Mouse (Mus musculus) midbrain, postnatal 0 days (tissue): ENCODE measurements at regions not wholly inside any gene's neighbourhood (a gene's known extent, or its start where the extent isn't known, plus 50 kb on each side); places are given as distances from the start of the nearest gene placed in this dataset.
A peak's percentile ranks its signal among the peaks of the same experiment; 100 is the strongest.

Experiments
- ATAC-seq: fragments of 200-750 bp; cut with Nextera tagmentation; 2 replicates; pipeline ENCODE4 v1.8.0; 2017; ENCODE audit warnings: moderate number of reproducible peaks, mild to moderate bottlenecking, moderate TSS enrichment, moderate library complexity; ENCODE audit not compliant: low FRiP score
- DNase-seq: peaks from one replicate; pipeline ENCODE4 v3.0.0-alpha.2; 2015; ENCODE audit warnings: low spot score
- H3K27ac ChIP-seq: fragments of 300-500 bp; sonication (generic); 2 replicates; pipeline ENCODE4 v1.5.1; 2014; ENCODE audit warnings: low read depth, mild to moderate bottlenecking, low read length, mixed read lengths
- H3K27me3 ChIP-seq: fragments of 300-500 bp; sonication (generic); 2 replicates; pipeline ENCODE4 v1.6.1; 2014; ENCODE audit warnings: low read length, control low read depth, mixed read lengths; ENCODE audit not compliant: insufficient read depth
- H3K36me3 ChIP-seq: fragments of 300-500 bp; sonication (generic); 2 replicates; pipeline ENCODE4 v1.6.1; 2014; ENCODE audit warnings: low read length, control low read depth, mixed read lengths; ENCODE audit not compliant: insufficient read depth
- H3K4me1 ChIP-seq: fragments of 300-500 bp; sonication (generic); 2 replicates; pipeline ENCODE4 v1.6.1; 2014; ENCODE audit warnings: mild to moderate bottlenecking, control low read depth, antibody characterized with exemption, low read length, mixed read lengths; ENCODE audit not compliant: insufficient read depth
- H3K4me2 ChIP-seq: fragments of 300-500 bp; sonication (generic); 2 replicates; pipeline ENCODE4 v1.6.1; 2014; ENCODE audit warnings: low read depth, mild to moderate bottlenecking, low read length, mixed read lengths; ENCODE audit not compliant: poor library complexity, severe bottlenecking
- H3K4me3 ChIP-seq: fragments of 300-500 bp; sonication (generic); 2 replicates; pipeline ENCODE4 v1.5.1; 2014; ENCODE audit warnings: low read depth, mild to moderate bottlenecking, low read length, moderate library complexity
- H3K9ac ChIP-seq: fragments of 300-500 bp; sonication (generic); replicated peaks from 2 replicates; pipeline ENCODE4 v1.6.1; 2014; ENCODE audit warnings: mild to moderate bottlenecking, low read length, moderate library complexity, mixed read lengths; ENCODE audit not compliant: poor library complexity, severe bottlenecking
- H3K9me3 ChIP-seq: fragments of 300-500 bp; sonication (generic); 2 replicates; pipeline ENCODE4 v1.6.1; 2016; ENCODE audit warnings: low read length, control low read depth
- CTCF ChIP-seq: IDR thresholded peaks from 2 replicates; pipeline ENCODE4 v1.5.1; 2016; ENCODE audit warnings: antibody characterized with exemption, mild to moderate bottlenecking
- WGBS: fragments of 180-500 bp; shearing (Covaris S2); extraction: QIAGEN DNeasy Blood & Tissue Kit; methylation state at CpG from one replicate; pipeline ENCODE4 v1.1.7; 2014; 5-methylcytosine and 5-hydroxymethylcytosine counted together

GRCm38 (mm10) chr16:76644281-76644680 lies 270.7 kb upstream of the Nrip1 start:
- Histone ChIP-seq H3K27ac (no peak overlapping the region), H3K4me2 (no peak overlapping the region), H3K36me3 (no peaks in the 10 kb centered on the region), H3K4me3 (no peak overlapping the region), H3K9ac (no peak overlapping the region), H3K4me1 (no peaks in the 10 kb centered on the region), H3K27me3 (no peaks in the 10 kb centered on the region), H3K9me3 (no peaks in the 10 kb centered on the region)
- whole genome bisulfite sequencing = 87% methylated on average over 6 of the region's 6 CpGs
- ATAC-seq (no peak), DNase-seq (no peak)
- no peak for TF ChIP-seq CTCF

- 94% methylated on average over 9 of the region's 9 CpGs for WGBS
Measured at GRCm38 (mm10) chr16:76643801-76644200, 270.2 kb upstream of the Nrip1 start.

GRCm38 (mm10) chr16:76635169-76635568 lies 261.5 kb upstream of the Nrip1 start:
- WGBS = 80% methylated on average over 9 of the region's 9 CpGs
- Histone ChIP-seq H3K27ac (no peak overlapping the region), H3K9ac (no peak overlapping the region), H3K4me2 (no peak overlapping the region), H3K4me3 (no peak overlapping the region), H3K36me3 (no peaks in the 10 kb centered on the region), H3K9me3 (no peaks in the 10 kb centered on the region), H3K4me1 (no peaks in the 10 kb centered on the region), H3K27me3 (no peaks in the 10 kb centered on the region)
- DNase-seq (no peak), ATAC-seq (no peak)
- TF ChIP-seq CTCF = no peak

More at GRCm38 (mm10) chr16:76643801-76644200, 270.2 kb upstream of the Nrip1 start:
- Histone ChIP-seq H3K27ac (no peak overlapping the region), H3K27me3 (no peaks in the 10 kb centered on the region), H3K4me3 (no peak overlapping the region), H3K9ac (no peak overlapping the region), H3K4me1 (no peaks in the 10 kb centered on the region), H3K36me3 (no peaks in the 10 kb centered on the region), H3K9me3 (no peaks in the 10 kb centered on the region), H3K4me2 (no peak overlapping the region)
- TF ChIP-seq CTCF = no peak
- DNase-seq (no peak), ATAC-seq (no peak)

- 84% methylated on average over 4 of the region's 4 CpGs for WGBS
- Histone ChIP-seq H3K27me3 (no peaks in the 10 kb centered on the region), H3K36me3 (no peaks in the 10 kb centered on the region), H3K9ac (no peak overlapping the region), H3K9me3 (no peaks in the 10 kb centered on the region), H3K27ac (no peak overlapping the region), H3K4me3 (no peak overlapping the region), H3K4me1 (no peaks in the 10 kb centered on the region), H3K4me2 (no peak overlapping the region)
- no peak for TF ChIP-seq CTCF
- no peak for DNase-seq
- ATAC-seq = no peak
Measured at GRCm38 (mm10) chr16:76634196-76634698, 260.6 kb upstream of the Nrip1 start.

GRCm38 (mm10) chr16:76626142-76626541 lies 252.5 kb upstream of the Nrip1 start:
- WGBS = 73% methylated on average over 4 of the region's 4 CpGs
- ATAC-seq (no peak), DNase-seq (no peak)
- Histone ChIP-seq H3K4me1 (no peaks in the 10 kb centered on the region), H3K9ac (no peak overlapping the region), H3K27me3 (no peaks in the 10 kb centered on the region), H3K9me3 (no peaks in the 10 kb centered on the region), H3K36me3 (no peaks in the 10 kb centered on the region), H3K27ac (no peak overlapping the region), H3K4me3 (no peak overlapping the region), H3K4me2 (no peak overlapping the region)
- TF ChIP-seq CTCF = no peak

- Histone ChIP-seq H3K9me3 (no peaks in the 10 kb centered on the region), H3K27me3 (no peaks in the 10 kb centered on the region), H3K4me3 (no peak overlapping the region), H3K36me3 (no peaks in the 10 kb centered on the region), H3K4me1 (no peaks in the 10 kb centered on the region), H3K9ac (no peak overlapping the region), H3K4me2 (no peak overlapping the region), H3K27ac (no peak overlapping the region)
- 71% methylated on average over 8 of the region's 8 CpGs for WGBS
- DNase-seq (peak; percentile 22), ATAC-seq (no peak)
- no peak for TF ChIP-seq CTCF
Measured at GRCm38 (mm10) chr16:76621715-76622114, 248.1 kb upstream of the Nrip1 start.
